Mouse (Mus musculus) thymus, postnatal 10 days (tissue): Measurements from ENCODE around the gene 5730522E02Rik.

ENCODE experiments used
- DNase-seq, 2 experiments: peaks; one replicate each; pipeline ENCODE4 v3.0.0; 2021; ENCODE audit warnings: low spot score in 2 of 2

The 5730522E02Rik gene

DNA sequence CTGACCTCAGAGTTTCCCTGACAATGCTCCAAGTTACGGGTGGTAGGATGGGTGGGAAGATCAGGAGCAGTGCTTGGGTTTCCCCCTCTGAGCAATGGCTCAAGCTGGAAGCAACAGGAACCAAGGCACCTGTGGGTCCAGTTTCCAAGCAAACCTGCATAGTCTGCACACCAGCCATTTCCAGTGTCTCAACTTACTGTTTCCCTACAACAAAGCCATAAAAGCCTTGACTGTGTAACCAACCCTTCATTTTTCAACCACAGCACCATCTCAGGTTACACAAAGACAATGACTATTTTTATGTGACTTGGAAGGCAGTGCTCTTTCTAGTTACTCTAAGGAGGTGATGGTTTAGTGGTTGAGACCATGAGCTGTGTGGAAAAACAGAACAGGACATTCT, 530.7 kb downstream of the 5730522E02Rik start:
- DNase-seq: no peak

DNA sequence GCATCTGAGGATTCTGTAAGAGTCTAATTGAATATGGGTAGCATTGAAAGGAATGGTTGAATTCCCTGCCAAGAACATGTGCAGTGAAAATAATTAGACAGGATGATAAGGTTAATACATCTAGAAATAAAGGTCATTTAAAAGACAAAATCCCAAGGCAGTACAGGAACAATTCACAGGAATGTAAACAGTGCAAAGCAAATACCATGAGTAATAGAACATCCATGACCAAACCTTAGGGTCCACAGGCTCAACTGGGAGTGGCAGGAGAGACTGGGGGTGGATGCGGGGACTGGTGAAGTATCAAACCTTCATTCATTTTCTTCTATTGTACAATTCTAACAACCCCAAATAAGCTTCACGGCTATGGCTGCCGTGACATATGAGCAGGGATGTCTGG, 536.4 kb downstream of the 5730522E02Rik start:
- DNase-seq: no peak

DNA sequence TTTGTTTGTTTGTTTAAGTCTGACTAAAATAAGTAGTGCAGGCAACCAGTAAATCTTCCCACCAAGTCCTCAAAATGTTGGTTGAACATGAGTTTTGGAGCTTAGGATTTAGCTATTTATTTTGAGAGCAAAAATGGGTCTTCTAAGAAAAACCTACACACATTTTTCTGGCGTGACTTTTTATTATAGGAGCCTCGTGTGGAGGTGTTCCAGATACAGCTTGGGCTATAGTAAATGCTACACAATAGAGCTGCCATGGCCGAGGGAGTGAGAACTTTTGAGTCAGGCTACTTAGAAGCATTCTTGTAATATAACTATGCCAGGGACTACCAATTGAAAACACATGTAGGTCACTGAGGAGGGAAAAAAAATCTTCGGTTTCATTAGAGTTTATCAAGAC, 540.5 kb downstream of the 5730522E02Rik start:
- no peak for DNase-seq

DNA sequence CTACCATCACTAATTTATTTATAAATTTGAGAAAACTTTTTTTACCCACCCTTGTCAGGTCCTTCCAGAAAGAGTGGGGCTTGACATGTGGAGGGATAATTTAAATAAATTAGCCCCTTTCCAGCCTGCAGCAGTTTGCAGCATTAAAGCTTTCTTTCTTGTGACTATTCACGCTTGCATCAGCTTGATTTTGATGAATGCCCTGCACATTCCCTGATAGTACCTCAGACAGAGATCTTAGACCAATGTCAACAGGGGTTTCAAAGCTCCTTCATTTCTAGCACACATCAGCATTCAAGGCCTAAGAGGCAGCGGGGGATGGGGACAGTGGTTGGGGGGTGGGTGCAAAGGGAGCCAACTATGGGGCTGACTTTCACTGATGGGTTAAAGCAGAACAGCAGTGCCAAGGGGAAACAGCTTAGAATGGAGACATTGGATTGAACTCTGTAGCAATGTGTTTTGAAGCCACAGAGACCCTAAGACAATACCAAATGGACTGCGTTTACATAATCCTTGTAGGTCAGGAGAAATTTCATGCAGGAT, 545.9 kb downstream of the 5730522E02Rik start:
- DNase-seq: no peak

DNA sequence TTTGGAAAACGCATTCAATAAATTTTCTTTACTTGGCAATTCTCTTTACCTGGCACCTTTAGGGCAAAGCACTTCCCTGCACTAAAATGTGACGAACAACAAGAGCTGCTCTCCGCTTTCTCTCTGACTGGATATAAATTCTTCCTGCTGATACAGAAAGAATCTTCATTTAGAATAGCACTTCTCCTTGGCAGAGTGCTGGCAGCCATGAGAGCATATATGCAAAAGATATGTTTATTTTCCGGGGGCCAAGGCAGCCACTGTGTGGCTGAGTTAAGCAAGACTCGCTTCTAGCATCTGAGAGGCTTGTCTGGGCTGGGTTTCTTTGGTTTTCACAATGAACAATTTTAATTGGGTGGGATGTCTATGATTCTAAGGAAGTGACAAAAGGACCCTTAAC, 564.3 kb downstream of the 5730522E02Rik start:
- DNase-seq: no peak

DNA sequence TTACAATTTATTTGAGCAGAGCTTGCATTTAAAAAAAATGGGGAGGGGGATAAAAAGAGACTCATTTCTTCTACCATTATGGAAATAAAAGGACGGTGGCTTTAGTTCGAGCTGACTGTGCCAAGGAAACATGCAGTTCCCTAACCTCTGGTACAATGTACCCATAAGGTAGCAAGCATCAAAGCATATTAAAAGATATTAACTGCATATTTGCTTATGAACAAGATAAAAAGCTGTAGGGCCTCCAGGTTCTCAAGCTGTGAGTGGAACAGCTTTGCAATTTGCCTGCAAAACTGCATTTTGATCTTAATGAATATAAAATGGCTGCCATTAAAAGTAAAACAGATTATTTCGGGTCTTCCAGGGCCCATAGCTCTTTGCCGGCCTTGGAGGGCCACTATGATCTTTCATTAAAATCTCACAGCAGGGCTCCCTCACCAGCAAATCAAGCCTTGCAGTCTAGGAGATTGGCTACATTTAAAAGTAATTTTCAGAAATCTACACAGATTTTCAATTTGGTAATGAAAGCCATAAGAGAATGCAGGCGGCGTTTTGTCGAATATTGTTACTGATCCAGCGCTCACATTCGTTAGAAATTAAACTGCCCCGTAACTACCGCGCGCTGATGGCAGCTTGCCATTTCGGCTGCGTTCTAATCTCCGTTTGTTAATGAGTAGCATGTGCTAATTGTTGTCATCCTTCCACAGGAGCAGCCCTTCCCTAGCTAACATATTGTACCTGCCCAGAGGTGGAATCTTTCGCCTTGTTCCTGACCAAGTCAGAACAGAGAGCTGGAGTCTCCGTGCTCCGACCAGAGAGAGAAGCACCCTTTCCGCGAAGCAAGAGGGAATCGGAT, 565.6 kb downstream of the 5730522E02Rik start:
- no peak for DNase-seq

DNA sequence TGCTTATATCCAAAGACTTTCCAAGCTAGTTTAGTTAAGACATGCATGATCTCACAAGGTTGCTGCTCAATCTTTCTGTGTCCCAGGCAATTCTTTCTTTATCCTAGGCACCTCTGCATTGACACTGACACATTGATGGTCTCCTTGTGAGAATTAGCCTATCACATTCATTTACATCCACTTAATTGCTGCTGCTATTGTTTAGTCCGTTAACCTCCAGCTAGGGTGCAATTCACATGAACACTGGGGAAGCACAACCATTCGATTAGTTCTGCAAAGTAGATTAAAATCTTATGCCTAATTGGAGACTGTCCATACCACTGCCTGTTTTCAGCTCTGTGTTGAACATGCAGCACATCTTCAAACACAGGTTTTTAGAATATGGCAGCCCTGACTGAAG, 603.7 kb downstream of the 5730522E02Rik start:
- DNase-seq: no peak

DNA sequence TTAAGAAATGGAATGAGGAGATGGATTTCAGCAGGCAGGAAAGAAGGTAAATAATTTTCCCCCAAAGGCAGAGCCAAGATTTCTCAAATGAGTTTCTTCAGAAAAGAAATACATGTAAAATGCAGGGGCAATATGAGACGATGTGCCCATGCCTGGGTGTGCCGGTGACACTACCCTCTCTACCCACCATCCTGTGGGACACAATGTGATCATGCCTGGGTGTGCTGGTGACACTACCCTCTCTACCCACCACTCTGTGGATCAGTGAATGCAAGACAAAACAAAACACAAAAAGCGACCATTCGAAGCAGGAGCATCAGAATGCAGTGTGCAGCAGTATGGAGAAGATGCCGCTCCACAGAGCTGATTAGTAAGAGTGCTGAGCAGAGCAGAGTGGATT, 610.5 kb downstream of the 5730522E02Rik start:
- DNase-seq: no peak

DNA sequence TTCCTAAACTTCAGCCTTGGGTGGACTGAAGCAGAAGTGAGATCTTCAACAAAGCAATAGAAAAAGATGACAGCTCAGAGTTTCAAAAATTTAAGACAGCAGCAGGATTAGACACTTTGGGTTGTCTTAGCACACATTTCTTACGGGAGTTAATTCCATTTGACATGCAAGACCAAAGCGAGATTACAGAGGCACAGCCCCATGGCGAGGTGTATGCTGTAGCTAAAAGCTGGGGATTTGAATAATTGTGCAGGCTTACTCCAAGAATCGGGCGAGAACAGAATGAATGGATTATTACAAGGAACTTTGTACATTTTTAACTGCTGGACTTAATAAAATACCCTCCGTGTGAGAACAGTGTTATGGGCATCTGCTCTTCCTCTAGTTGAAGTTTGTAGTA, 615.3 kb downstream of the 5730522E02Rik start:
- DNase-seq: no peak

DNA sequence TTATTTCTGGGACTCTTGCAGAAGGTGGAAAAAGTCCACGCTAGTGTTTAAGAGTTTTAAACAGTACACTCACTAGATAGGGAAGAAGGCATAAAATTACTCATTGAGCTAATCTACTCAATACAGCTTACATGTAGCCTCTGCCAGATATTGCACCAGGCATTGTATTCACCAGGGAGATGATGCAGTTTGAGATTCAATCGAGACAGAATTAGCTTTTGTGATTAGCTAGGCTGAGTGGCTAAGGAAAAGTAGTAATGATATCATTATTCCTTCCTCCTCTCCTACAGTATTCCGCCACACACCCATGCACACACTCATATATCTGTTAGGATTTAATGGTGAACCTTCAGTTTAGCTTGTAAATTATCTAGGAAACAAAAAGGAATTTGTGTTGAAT, 615.8 kb downstream of the 5730522E02Rik start:
- DNase-seq: no peak

DNA sequence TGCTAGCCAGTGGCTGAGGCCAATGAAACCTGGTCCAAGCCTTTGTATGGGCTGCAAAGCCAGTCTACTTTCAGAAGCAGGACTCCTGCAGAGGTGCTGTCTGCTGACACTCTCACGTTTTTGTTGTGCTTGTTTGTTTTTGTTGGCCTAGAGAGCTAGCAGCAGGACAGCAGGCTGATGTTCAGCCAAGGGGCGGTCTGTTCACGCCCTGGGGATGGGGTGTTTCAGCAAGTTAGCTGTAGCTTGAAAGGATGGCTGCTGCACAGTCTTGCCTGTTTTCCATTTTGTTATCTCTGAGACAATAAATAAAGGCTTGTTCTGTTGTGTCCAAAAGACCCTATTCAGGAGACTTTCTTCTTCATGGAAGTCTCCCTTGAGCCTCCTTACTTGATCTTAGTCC, 618.3 kb downstream of the 5730522E02Rik start:
- DNase-seq: no peak

DNA sequence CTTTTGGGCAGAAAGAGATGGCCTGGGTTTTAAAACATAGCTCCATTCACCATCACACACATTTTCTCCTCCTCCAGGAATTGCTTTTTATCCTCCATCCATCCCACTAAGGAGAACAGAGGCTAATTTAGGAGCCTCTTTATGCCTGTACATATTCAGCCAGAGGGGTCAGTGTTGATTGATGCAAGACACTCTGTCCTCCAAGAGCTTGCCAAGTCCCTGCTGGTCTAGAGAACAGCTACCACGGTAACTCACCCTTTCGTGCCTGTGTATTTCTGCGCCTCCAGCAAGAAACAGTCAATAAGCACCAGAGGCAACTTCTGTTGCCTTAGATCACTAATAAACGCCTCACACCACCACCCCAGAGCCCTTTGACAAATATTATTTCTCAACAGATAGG, 620.3 kb downstream of the 5730522E02Rik start:
- no peak for DNase-seq

DNA sequence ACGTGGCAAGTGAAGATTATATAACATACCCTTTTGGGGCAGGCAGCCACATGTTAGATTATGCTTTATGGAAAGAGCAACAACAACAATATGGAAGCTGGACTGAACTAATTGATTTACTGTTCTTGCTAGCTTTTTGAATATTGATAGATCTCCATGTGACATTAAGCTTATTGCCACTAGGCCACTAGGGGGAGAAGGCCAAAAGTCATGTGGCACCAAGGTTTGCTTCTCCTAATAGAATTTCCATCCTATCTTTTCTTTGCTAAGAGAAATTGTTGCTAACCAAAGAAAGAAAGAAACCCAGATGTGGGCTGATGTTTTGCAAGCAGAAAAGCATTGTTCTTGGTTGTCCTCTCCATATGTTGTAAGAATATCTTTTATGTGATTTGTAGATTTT, 621.1 kb downstream of the 5730522E02Rik start:
- DNase-seq: no peak

DNA sequence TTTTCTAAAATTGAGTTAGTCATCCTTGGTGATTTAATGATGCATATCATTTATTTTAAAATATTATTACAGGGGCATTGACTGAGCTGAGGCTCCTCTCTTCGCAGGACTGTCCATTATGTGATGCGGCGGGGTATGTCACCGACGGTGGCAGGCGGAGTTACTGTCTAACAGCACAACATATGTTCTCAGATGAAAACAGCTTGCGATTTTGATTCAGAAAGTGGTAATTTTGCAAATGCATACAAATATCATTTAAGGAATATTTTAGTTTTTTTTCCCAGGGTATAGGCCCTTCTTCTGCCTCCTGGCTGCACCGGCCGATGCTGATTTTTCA, 636.5 kb downstream of the 5730522E02Rik start:
- DNase-seq: no peak

DNA sequence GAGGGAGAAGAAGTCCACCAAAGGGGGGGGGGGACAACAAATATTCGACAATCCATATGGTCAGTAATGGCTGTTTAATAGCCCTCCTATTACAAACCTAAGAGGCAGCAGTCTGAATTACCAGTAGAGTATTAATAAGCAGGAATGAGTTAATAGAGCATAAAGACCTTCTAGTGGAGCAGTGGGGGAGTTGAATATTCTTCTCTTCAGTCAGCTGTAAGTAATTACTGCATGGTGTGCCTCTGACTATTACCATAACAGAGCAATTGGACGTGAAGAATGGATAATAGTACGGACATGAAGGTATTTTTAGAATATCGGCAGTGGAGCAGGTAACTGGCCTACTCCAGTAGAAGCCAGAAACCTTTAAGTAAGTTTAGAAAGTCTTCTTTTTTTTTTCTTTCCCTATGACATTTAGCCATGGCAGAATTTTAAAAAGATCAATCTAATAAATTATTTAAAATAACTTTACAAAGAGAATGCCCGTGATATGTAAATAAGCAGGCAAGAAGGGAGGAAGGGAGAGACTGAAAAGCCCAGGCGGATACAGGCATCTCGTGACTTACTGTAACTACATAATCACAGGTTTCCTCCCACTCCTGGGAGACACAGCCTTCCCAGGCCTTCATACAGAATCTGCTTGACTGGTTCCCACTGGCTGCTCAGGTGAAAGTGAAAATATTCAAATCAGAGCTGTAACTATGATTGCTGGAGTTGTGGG, 637.0 kb downstream of the 5730522E02Rik start:
- no peak for DNase-seq

DNA sequence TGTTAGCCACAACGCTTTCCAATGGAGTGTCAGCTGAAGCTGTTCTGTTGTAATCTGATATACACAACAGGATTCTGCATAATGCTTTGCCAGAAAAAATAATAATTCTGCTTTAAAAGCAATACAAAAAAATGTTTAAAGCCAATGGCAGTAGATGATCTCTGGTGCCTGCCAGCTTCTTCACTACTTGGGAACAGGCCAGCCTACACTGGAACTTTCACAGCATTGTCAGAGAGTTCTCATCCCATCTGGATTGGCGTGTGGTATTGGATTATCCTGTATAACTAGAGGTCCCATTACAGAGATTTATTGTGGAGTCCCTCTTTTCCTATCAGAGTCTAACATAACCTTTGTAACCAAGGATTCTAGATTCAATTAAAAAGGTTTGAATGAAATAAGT, 639.2 kb downstream of the 5730522E02Rik start:
- no peak for DNase-seq
